Mouse (Mus musculus): ENCODE measurements around the gene Defa30. TPM values are rescaled to one million over a fixed set of nuclear protein-coding genes. Genes with fewer than 3 reads are reported as not detected.
"Not testable (repeated sequence)": the region's sequence is repeated elsewhere in the genome, so short reads cannot be mapped to it uniquely, and the experiment has no call there.

The Defa30 gene
- total RNA-seq (2014; rRNA removed) = not detected in 2 replicates
- not detected in 2 replicates for polyA plus RNA-seq (2012; rRNA removed)

- WGBS = 48% methylated on average over 3 of the region's 3 CpGs
- not testable (repeated sequence) for H3K4me1 ChIP-seq (ENCODE audit: control insufficient read depth, insufficient read depth, low read length); H3K4me3 ChIP-seq (ENCODE audit: insufficient read depth, low read depth, low read length); H3K79me2 ChIP-seq (ENCODE audit: control insufficient read depth, insufficient read depth, low read length); H3K27ac ChIP-seq (replicated peaks; ENCODE audit: insufficient read depth, low read depth, low read length); H3K36me3 ChIP-seq (ENCODE audit: control insufficient read depth, insufficient read depth, low read length); H3K27me3 ChIP-seq (ENCODE audit: control insufficient read depth, insufficient read depth, low read length); DNase-seq (ENCODE audit: extremely low read depth, low read depth, low spot score); H3K9ac ChIP-seq (ENCODE audit: low read depth, low read length)
Measured at GRCm38 (mm10) chr8:21134342-21134741, at the start of gene Defa30. Gene Defa30, plus strand, starts transcription at chr8:21134642.

GRCm38 (mm10) chr8:21093106-21093505, 41.3 kb upstream of the Defa30 start:
- Histone ChIP-seq H3K4me3 (ENCODE audit: insufficient read depth, low read depth, low read length) (no peak overlapping the region), H3K27me3 (ENCODE audit: control insufficient read depth, insufficient read depth, low read length) (no peaks in the 10 kb centered on the region), H3K4me1 (ENCODE audit: control insufficient read depth, insufficient read depth, low read length) (no peaks in the 10 kb centered on the region), H3K36me3 (ENCODE audit: control insufficient read depth, insufficient read depth, low read length) (no peaks in the 10 kb centered on the region), H3K79me2 (ENCODE audit: control insufficient read depth, insufficient read depth, low read length) (no peaks in the 10 kb centered on the region), H3K9ac (ENCODE audit: low read depth, low read length) (no peak overlapping the region), H3K27ac (replicated peaks; ENCODE audit: insufficient read depth, low read depth, low read length) (no peak overlapping the region)
- DNase-seq (ENCODE audit: extremely low read depth, low read depth, low spot score) = peak; percentile 27
- TF ChIP-seq CTCF (IDR thresholded peaks at IDR 0.05; ENCODE audit: low read depth, low read length) (no peak; the same call in 1 of the 2 replicates), POLR2A (IDR thresholded peaks at IDR 0.05; ENCODE audit: extremely low read depth, insufficient read depth, low read length) (no peak)
- 31% methylated on average over 4 of the region's 4 CpGs for WGBS

DNA sequence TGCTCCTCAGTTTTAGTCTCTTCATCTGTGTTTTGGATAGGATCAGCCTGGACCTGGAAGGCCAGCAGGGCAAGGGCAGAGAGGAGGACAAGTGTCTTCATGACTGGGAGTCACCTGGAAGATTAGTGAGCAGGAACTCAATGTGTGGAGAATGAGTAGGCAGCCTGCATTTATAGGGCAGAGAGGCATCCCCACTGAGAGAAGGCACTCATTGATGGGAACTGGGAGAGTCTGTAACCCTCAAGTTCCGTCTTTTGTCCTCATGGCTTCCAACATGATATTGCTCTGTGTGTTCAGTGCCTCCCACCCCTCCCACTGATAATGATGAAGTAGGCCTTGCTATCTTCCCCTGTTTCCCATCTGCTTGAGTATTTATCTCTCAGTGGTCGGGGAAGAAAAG, 38.5 kb upstream of the Defa30 start, which contains the start of gene Gm14851:
Gene Gm14851, minus strand, starts transcription at position 101 of the 400 bp plus-strand sequence.
- not testable (repeated sequence) for H3K79me2 ChIP-seq (ENCODE audit: control insufficient read depth, insufficient read depth, low read length); H3K4me3 ChIP-seq (ENCODE audit: insufficient read depth, low read depth, low read length); H3K4me1 ChIP-seq (ENCODE audit: control insufficient read depth, insufficient read depth, low read length); H3K9ac ChIP-seq (ENCODE audit: low read depth, low read length); H3K27ac ChIP-seq (replicated peaks; ENCODE audit: insufficient read depth, low read depth, low read length); DNase-seq (ENCODE audit: extremely low read depth, low read depth, low spot score); H3K36me3 ChIP-seq (ENCODE audit: control insufficient read depth, insufficient read depth, low read length); H3K27me3 ChIP-seq (ENCODE audit: control insufficient read depth, insufficient read depth, low read length)
- 38% methylated on average over 1 of the region's 2 CpGs for WGBS

GRCm38 (mm10) chr8:21161977-21162376, 27.5 kb downstream of the Defa30 start, which contains the start of gene Defa22:
Gene Defa22, plus strand, starts transcription at chr8:21162277.
- H3K9ac ChIP-seq (ENCODE audit: low read depth, low read length); H3K79me2 ChIP-seq (ENCODE audit: control insufficient read depth, insufficient read depth, low read length); H3K27me3 ChIP-seq (ENCODE audit: control insufficient read depth, insufficient read depth, low read length); H3K36me3 ChIP-seq (ENCODE audit: control insufficient read depth, insufficient read depth, low read length); H3K27ac ChIP-seq (replicated peaks; ENCODE audit: insufficient read depth, low read depth, low read length); H3K4me1 ChIP-seq (ENCODE audit: control insufficient read depth, insufficient read depth, low read length); H3K4me3 ChIP-seq (ENCODE audit: insufficient read depth, low read depth, low read length); DNase-seq (ENCODE audit: extremely low read depth, low read depth, low spot score): not testable (repeated sequence)
- WGBS = no CpG with 5 or more reads among the region's 1 CpGs

Other genes starting within 250 kb of the Defa30 start
- gene Defb33, start 242.0 kb upstream of the Defa30 start, total RNA-seq (2014; rRNA removed) = not detected in 2 replicates
- not detected in 2 replicates for gene Defb33, start 242.0 kb upstream of the Defa30 start, polyA plus RNA-seq (2012; rRNA removed)
- gene Gm15056, start 232.0 kb upstream of the Defa30 start, total RNA-seq (2014; rRNA removed) = not detected in 2 replicates
- not detected in 2 replicates for gene Gm15056, start 232.0 kb upstream of the Defa30 start, polyA plus RNA-seq (2012; rRNA removed)
- not detected in 2 replicates for gene Gm6040, start 212.6 kb upstream of the Defa30 start, total RNA-seq (2014; rRNA removed)
- gene Gm6040, start 212.6 kb upstream of the Defa30 start, polyA plus RNA-seq (2012; rRNA removed) = not detected in 2 replicates
- not detected in 2 replicates for gene AY761185, start 189.9 kb upstream of the Defa30 start, total RNA-seq (2014; rRNA removed)
- gene AY761185, start 189.9 kb upstream of the Defa30 start, polyA plus RNA-seq (2012; rRNA removed) = not detected in 2 replicates
- not detected in 2 replicates for gene Defa21, start 109.1 kb upstream of the Defa30 start, total RNA-seq (2014; rRNA removed)
- not detected in 2 replicates for gene Defa21, start 109.1 kb upstream of the Defa30 start, polyA plus RNA-seq (2012; rRNA removed)
- not detected in 2 replicates for gene Defa23, start 79.6 kb upstream of the Defa30 start, total RNA-seq (2014; rRNA removed)
- not detected in 2 replicates for gene Defa23, start 79.6 kb upstream of the Defa30 start, polyA plus RNA-seq (2012; rRNA removed)
- gene Defa35, start 69.6 kb upstream of the Defa30 start, total RNA-seq (2014; rRNA removed) = not detected in 2 replicates
- gene Defa35, start 69.6 kb upstream of the Defa30 start, polyA plus RNA-seq (2012; rRNA removed) = not detected in 2 replicates
- gene Defa25, start 50.2 kb upstream of the Defa30 start, total RNA-seq (2014; rRNA removed) = not detected in 2 replicates
- not detected in 2 replicates for gene Defa25, start 50.2 kb upstream of the Defa30 start, polyA plus RNA-seq (2012; rRNA removed)
- gene Gm14851, start 38.6 kb upstream of the Defa30 start, total RNA-seq (2014; rRNA removed) = not detected in 2 replicates
- gene Gm14851, start 38.6 kb upstream of the Defa30 start, polyA plus RNA-seq (2012; rRNA removed) = not detected in 2 replicates
- not detected in 2 replicates for gene Defa22, start 27.6 kb downstream of the Defa30 start, total RNA-seq (2014; rRNA removed)
- not detected in 2 replicates for gene Defa22, start 27.6 kb downstream of the Defa30 start, polyA plus RNA-seq (2012; rRNA removed)
- gene Defa31, start 57.0 kb downstream of the Defa30 start, total RNA-seq (2014; rRNA removed) = not detected in 2 replicates
- gene Defa31, start 57.0 kb downstream of the Defa30 start, polyA plus RNA-seq (2012; rRNA removed) = not detected in 2 replicates
- gene Gm15293, start 66.9 kb downstream of the Defa30 start, total RNA-seq (2014; rRNA removed) = not detected in 2 replicates
- not detected in 2 replicates for gene Gm15293, start 66.9 kb downstream of the Defa30 start, polyA plus RNA-seq (2012; rRNA removed)
- not detected in 2 replicates for gene Gm15292, start 115.1 kb downstream of the Defa30 start, total RNA-seq (2014; rRNA removed)
- gene Gm15292, start 115.1 kb downstream of the Defa30 start, polyA plus RNA-seq (2012; rRNA removed) = not detected in 2 replicates
- gene Defa27, start 180.9 kb downstream of the Defa30 start, total RNA-seq (2014; rRNA removed) = not detected in 2 replicates
- gene Defa27, start 180.9 kb downstream of the Defa30 start, polyA plus RNA-seq (2012; rRNA removed) = not detected in 2 replicates
- not detected in 2 replicates for gene Defa29, start 192.4 kb downstream of the Defa30 start, total RNA-seq (2014; rRNA removed)
- gene Defa29, start 192.4 kb downstream of the Defa30 start, polyA plus RNA-seq (2012; rRNA removed) = not detected in 2 replicates
- gene Defa2, start 243.9 kb downstream of the Defa30 start, total RNA-seq (2014; rRNA removed) = not detected in 2 replicates
- gene Defa2, start 243.9 kb downstream of the Defa30 start, polyA plus RNA-seq (2012; rRNA removed) = not detected in 2 replicates

All from liver, adult 2 months (tissue).